Mouse (Mus musculus): ENCODE measurements around the gene Fsd1. TPM values are rescaled to one million over a fixed set of nuclear protein-coding genes. Genes with fewer than 3 reads are reported as not detected.

The Fsd1 gene
- polyA plus RNA-seq, 1 experiment from 2014 or later: not detected

- Histone ChIP-seq H3K9ac (replicated peaks) (no peak overlapping the region), H3K9me3 (ENCODE audit: low read length) (no peaks in the 10 kb centered on the region), H3K4me1 (ENCODE audit: insufficient read depth) (peaks cover 28% of the 10 kb centered on the region), H3K27ac (ENCODE audit: low read depth) (peak overlapping the region; percentile 79), H3K27me3 (ENCODE audit: insufficient read depth, low read length) (no peaks in the 10 kb centered on the region), H3K36me3 (replicated peaks; ENCODE audit: insufficient read depth, low read length) (peaks cover 2% of the 10 kb centered on the region), H3K4me2 (ENCODE audit: low read depth, low read length) (no peak overlapping the region), H3K4me3 (ENCODE audit: low read depth, low read length) (no peak overlapping the region)
- DNase-seq: no peak
- WGBS (ENCODE audit: insufficient replicate concordance): 48% methylated on average over 10 of the region's 10 CpGs
- TF ChIP-seq EP300 (IDR thresholded peaks at IDR 0.05; ENCODE audit: low read depth): no peak
- TF ChIP-seq CTCF (IDR thresholded peaks at IDR 0.05; ENCODE audit: low read depth): no peak
- no peak for ATAC-seq
Observed at GRCm38 (mm10) chr17:56006956-56007355, 20.6 kb downstream of the Fsd1 start.

GRCm38 (mm10) chr17:56007444-56008355 is 21.4 kb downstream of the Fsd1 start:
- peak overlapping the region; percentile 79; the same call in 1 of the 2 replicates for H3K4me3 ChIP-seq (ENCODE audit: low read depth, low read length)
- peak overlapping the region; percentile 79 for H3K27ac ChIP-seq (ENCODE audit: low read depth)
- H3K4me1 ChIP-seq (ENCODE audit: insufficient read depth): peaks cover 28% of the 10 kb centered on the region
- H3K27me3 ChIP-seq (ENCODE audit: insufficient read depth, low read length): no peaks in the 10 kb centered on the region
- peak; percentile 10 for ATAC-seq
- no peak overlapping the region for H3K9ac ChIP-seq (replicated peaks)
- peaks cover 8% of the 10 kb centered on the region for H3K36me3 ChIP-seq (replicated peaks; ENCODE audit: insufficient read depth, low read length)
- H3K9me3 ChIP-seq (ENCODE audit: low read length): no peaks in the 10 kb centered on the region
- DNase-seq: no peak
- no peak for TF ChIP-seq EP300 (IDR thresholded peaks at IDR 0.05; ENCODE audit: low read depth)
- 0 out of 2 replicates have a peak, but pooled peaks have one; percentile 8 for TF ChIP-seq CTCF (IDR thresholded peaks at IDR 0.05; ENCODE audit: low read depth)
- 36% methylated on average over 13 of the region's 14 CpGs for WGBS (ENCODE audit: insufficient replicate concordance)
- H3K4me2 ChIP-seq (ENCODE audit: low read depth, low read length): peak overlapping the region; percentile 98

GRCm38 (mm10) chr17:56008356-56009087 is 22.2 kb downstream of the Fsd1 start:
- H3K4me3 ChIP-seq (ENCODE audit: low read depth, low read length): peak overlapping the region; percentile 79
- DNase-seq: peak; percentile 90
- TF ChIP-seq EP300 (IDR thresholded peaks at IDR 0.05; ENCODE audit: low read depth) (no peak), CTCF (IDR thresholded peaks at IDR 0.05; ENCODE audit: low read depth) (no peak)
- H3K27me3 ChIP-seq (ENCODE audit: insufficient read depth, low read length): no peaks in the 10 kb centered on the region
- peak overlapping the region; percentile 68 for H3K9ac ChIP-seq (replicated peaks)
- peak overlapping the region; percentile 98 for H3K4me2 ChIP-seq (ENCODE audit: low read depth, low read length)
- H3K4me1 ChIP-seq (ENCODE audit: insufficient read depth): peaks cover 28% of the 10 kb centered on the region
- no peaks in the 10 kb centered on the region for H3K9me3 ChIP-seq (ENCODE audit: low read length)
- H3K36me3 ChIP-seq (replicated peaks; ENCODE audit: insufficient read depth, low read length): peaks cover 11% of the 10 kb centered on the region
- WGBS (ENCODE audit: insufficient replicate concordance): 0% methylated on average over 21 of the region's 21 CpGs
- H3K27ac ChIP-seq (ENCODE audit: low read depth): peak overlapping the region; percentile 79
- peak; percentile 84 for ATAC-seq

- H3K27ac ChIP-seq (ENCODE audit: low read depth): peak overlapping the region; percentile 79
- peak overlapping the region; percentile 98 for H3K4me2 ChIP-seq (ENCODE audit: low read depth, low read length)
- TF ChIP-seq EP300 (IDR thresholded peaks at IDR 0.05; ENCODE audit: low read depth): no peak
- peak; percentile 61 for TF ChIP-seq CTCF (IDR thresholded peaks at IDR 0.05; ENCODE audit: low read depth)
- peaks cover 28% of the 10 kb centered on the region for H3K4me1 ChIP-seq (ENCODE audit: insufficient read depth)
- peak overlapping the region; percentile 68 for H3K9ac ChIP-seq (replicated peaks)
- no peaks in the 10 kb centered on the region for H3K9me3 ChIP-seq (ENCODE audit: low read length)
- 1% methylated on average over 50 of the region's 62 CpGs for WGBS (ENCODE audit: insufficient replicate concordance)
- H3K27me3 ChIP-seq (ENCODE audit: insufficient read depth, low read length): no peaks in the 10 kb centered on the region
- peak overlapping the region; percentile 79 for H3K4me3 ChIP-seq (ENCODE audit: low read depth, low read length)
- H3K36me3 ChIP-seq (replicated peaks; ENCODE audit: insufficient read depth, low read length): peaks cover 11% of the 10 kb centered on the region
- ATAC-seq: peak; percentile 87
- peak; percentile 91 for DNase-seq
Observed at GRCm38 (mm10) chr17:56009088-56009961, 23.0 kb downstream of the Fsd1 start.

GRCm38 (mm10) chr17:56009962-56010240 is 23.6 kb downstream of the Fsd1 start:
- Histone ChIP-seq H3K36me3 (replicated peaks; ENCODE audit: insufficient read depth, low read length) (peaks cover 11% of the 10 kb centered on the region), H3K4me1 (ENCODE audit: insufficient read depth) (peaks cover 28% of the 10 kb centered on the region), H3K27ac (ENCODE audit: low read depth) (no peak overlapping the region), H3K4me2 (ENCODE audit: low read depth, low read length) (peak overlapping the region; percentile 98), H3K4me3 (ENCODE audit: low read depth, low read length) (peak overlapping the region; percentile 79), H3K9me3 (ENCODE audit: low read length) (no peaks in the 10 kb centered on the region), H3K9ac (replicated peaks) (peak overlapping the region; percentile 31; the same call in 1 of the 2 replicates), H3K27me3 (ENCODE audit: insufficient read depth, low read length) (no peaks in the 10 kb centered on the region)
- TF ChIP-seq EP300 (IDR thresholded peaks at IDR 0.05; ENCODE audit: low read depth) (no peak), CTCF (IDR thresholded peaks at IDR 0.05; ENCODE audit: low read depth) (0 out of 2 replicates have a peak, but pooled peaks have one; percentile 1)
- no peak for DNase-seq
- ATAC-seq: no peak
- WGBS (ENCODE audit: insufficient replicate concordance): 56% methylated on average over 2 of the region's 2 CpGs

Data from liver, postnatal 0 days (tissue).